Mouse (Mus musculus) embryonic facial prominence, embryonic 11.5 days (tissue): ENCODE results near the gene Cuedc1. TPM values are rescaled to one million over a fixed set of nuclear protein-coding genes. Genes with fewer than 3 reads are reported as not detected.

Source experiments
- ATAC-seq: fragments of 200-750 bp; cut with Nextera tagmentation; replicated peaks from 2 replicates; pipeline ENCODE4 v1.8.0; 2017; ENCODE audit warnings: low read depth; ENCODE audit not compliant: insufficient number of reproducible peaks, low FRiP score, low TSS enrichment
- DNase-seq: peaks from one replicate; pipeline ENCODE4 v3.0.0-alpha.2; 2015; ENCODE audit warnings: low spot score
- H3K27ac ChIP-seq: fragments of 300-500 bp; sonication (generic); replicated peaks from 2 replicates; pipeline ENCODE4 v1.5.1; 2014; ENCODE audit warnings: mild to moderate bottlenecking, low read depth, low read length, control low read depth
- H3K27me3 ChIP-seq: fragments of 300-500 bp; sonication (generic); 2 replicates; pipeline ENCODE4 v1.6.1; 2014; ENCODE audit warnings: mild to moderate bottlenecking, low read length, moderate library complexity, mixed read lengths; ENCODE audit not compliant: control insufficient read depth, insufficient read depth
- H3K36me3 ChIP-seq: fragments of 300-500 bp; sonication (generic); replicated peaks from 2 replicates; pipeline ENCODE4 v1.6.1; 2014; ENCODE audit warnings: low read depth, mild to moderate bottlenecking, low read length, moderate library complexity, mixed read lengths; ENCODE audit not compliant: control insufficient read depth, insufficient read depth
- H3K4me1 ChIP-seq: fragments of 300-500 bp; sonication (generic); 2 replicates; pipeline ENCODE4 v1.6.1; 2014; ENCODE audit warnings: low read length, mixed read lengths; ENCODE audit not compliant: control insufficient read depth, insufficient read depth
- H3K4me2 ChIP-seq: fragments of 300-500 bp; sonication (generic); 2 replicates; pipeline ENCODE4 v1.6.1; 2014; ENCODE audit warnings: low read depth, mild to moderate bottlenecking, control low read depth, low read length, moderate library complexity
- H3K4me3 ChIP-seq: fragments of 300-500 bp; sonication (generic); 2 replicates; pipeline ENCODE4 v1.5.1; 2014; ENCODE audit warnings: low read depth, low read length, control low read depth
- H3K9ac ChIP-seq: fragments of 300-500 bp; sonication (generic); replicated peaks from 2 replicates; pipeline ENCODE4 v1.6.1; 2014; ENCODE audit warnings: mild to moderate bottlenecking, control low read depth, low read length
- H3K9me3 ChIP-seq: fragments of 300-500 bp; sonication (generic); replicated peaks from 2 replicates; pipeline ENCODE4 v1.6.1; 2016; ENCODE audit warnings: mild to moderate bottlenecking, low read length, inconsistent platforms, mixed read lengths; ENCODE audit not compliant: control insufficient read depth
- WGBS: fragments of 180-500 bp; shearing (Covaris S2); extraction: QIAGEN DNeasy Blood & Tissue Kit; methylation state at CpG from one replicate; pipeline ENCODE4 v1.1.7; 2014; 5-methylcytosine and 5-hydroxymethylcytosine counted together
- polyA plus RNA-seq: library from polyadenylated mRNA; unstranded; fragments of >200 nt; fragmentation: Nextera tagmentation; extraction: Ambion mirVana; gene quantifications from 2 replicates; pipeline ENCODE4 v1.2.1, GENCODE M21; 2014

The Cuedc1 gene
- polyA plus RNA-seq, 1 experiment from 2014 or later: 11.2 TPM

DNA sequence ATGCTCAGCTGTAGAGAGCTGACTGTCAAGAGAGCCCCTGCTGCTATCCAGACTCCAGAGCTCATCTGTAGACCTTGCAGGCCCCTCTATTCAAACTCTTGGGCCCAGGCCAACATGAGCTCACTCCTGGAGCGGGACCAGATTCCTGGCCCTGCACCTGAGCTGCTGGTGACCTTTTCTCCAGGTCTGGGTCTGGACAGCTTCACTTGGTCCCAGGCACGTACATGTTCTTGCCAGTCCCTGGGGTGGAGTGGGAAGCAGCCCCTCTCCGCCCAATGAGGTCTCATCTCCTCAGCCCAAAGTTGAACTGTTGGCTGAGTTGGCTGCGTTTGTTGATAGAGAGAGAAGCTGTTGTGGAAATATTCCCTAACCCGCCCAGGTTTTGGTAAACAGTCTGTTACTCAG, 61.0 kb downstream of the Cuedc1 start:
- no peaks in the 10 kb centered on the region for H3K36me3 ChIP-seq
- no peak overlapping the region for H3K4me2 ChIP-seq
- H3K4me1 ChIP-seq: peaks cover 15% of the 10 kb centered on the region
- H3K27ac ChIP-seq: no peak overlapping the region
- no peaks in the 10 kb centered on the region for H3K9me3 ChIP-seq
- no peak overlapping the region for H3K4me3 ChIP-seq
- H3K27me3 ChIP-seq: no peaks in the 10 kb centered on the region
- 81% methylated on average over 5 of the region's 5 CpGs for WGBS
- no peak overlapping the region for H3K9ac ChIP-seq
- ATAC-seq: no peak
- no peak for DNase-seq

- Histone ChIP-seq H3K4me1 (peaks cover 15% of the 10 kb centered on the region), H3K9me3 (no peaks in the 10 kb centered on the region), H3K4me3 (no peak overlapping the region), H3K27ac (no peak overlapping the region), H3K9ac (no peak overlapping the region), H3K36me3 (no peaks in the 10 kb centered on the region), H3K4me2 (no peak overlapping the region), H3K27me3 (no peaks in the 10 kb centered on the region)
- no peak for ATAC-seq
- peak; percentile 36 for DNase-seq
- 51% methylated on average over 11 of the region's 11 CpGs for WGBS
Observed at GRCm38 (mm10) chr11:88159389-88159788, 61.5 kb downstream of the Cuedc1 start.

GRCm38 (mm10) chr11:88160316-88160715, 62.5 kb downstream of the Cuedc1 start:
- DNase-seq (no peak), ATAC-seq (no peak)
- Histone ChIP-seq H3K9ac (no peak overlapping the region), H3K9me3 (no peaks in the 10 kb centered on the region), H3K4me2 (no peak overlapping the region; the same call in 1 of the 2 replicates), H3K27ac (peak overlapping the region; percentile 82), H3K4me1 (peaks cover 19% of the 10 kb centered on the region), H3K27me3 (no peaks in the 10 kb centered on the region), H3K36me3 (no peaks in the 10 kb centered on the region), H3K4me3 (no peak overlapping the region)
- 48% methylated on average over 5 of the region's 5 CpGs for whole genome bisulfite sequencing

DNA sequence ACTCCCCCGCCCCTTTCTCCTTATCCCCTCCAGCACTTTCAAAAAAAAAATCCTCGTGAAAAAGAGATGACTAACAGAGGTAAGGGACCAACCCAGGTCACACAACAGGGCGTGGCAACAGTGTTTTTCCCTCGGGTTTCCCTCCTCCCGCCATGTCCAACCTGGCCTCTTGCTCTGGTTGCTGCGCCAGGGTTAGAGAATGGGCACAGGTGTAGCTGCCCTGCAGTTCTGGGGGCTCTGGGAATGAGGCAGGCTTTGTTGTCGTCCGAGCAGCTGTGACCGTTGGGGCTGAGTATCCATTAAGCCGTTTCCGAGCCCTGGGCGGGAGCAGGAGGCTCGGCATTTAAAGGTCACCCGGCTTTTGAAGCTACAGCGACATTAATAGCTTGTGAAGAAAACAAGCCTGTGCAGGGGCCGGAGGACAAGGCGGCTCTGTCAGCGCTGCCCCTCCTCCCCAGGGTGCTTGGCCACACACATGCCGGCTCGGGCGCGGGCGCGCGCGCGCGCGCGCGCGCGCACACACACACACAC, 63.3 kb downstream of the Cuedc1 start:
- H3K4me1 ChIP-seq: peaks cover 22% of the 10 kb centered on the region

GRCm38 (mm10) chr11:88161651-88162362, 63.9 kb downstream of the Cuedc1 start:
- H3K27me3 ChIP-seq: no peaks in the 10 kb centered on the region
- DNase-seq: peak; percentile 88
- H3K4me1 ChIP-seq: peaks cover 16% of the 10 kb centered on the region; the same call in 1 of the 2 replicates
- H3K9ac ChIP-seq: 0 out of 2 replicates have a peak overlapping the region, but pooled peaks have one; percentile 14
- H3K9me3 ChIP-seq: no peaks in the 10 kb centered on the region
- peak overlapping the region; percentile 68 for H3K4me2 ChIP-seq
- H3K36me3 ChIP-seq: no peaks in the 10 kb centered on the region
- H3K4me3 ChIP-seq: peak overlapping the region; percentile 21; the same call in 1 of the 2 replicates
- 1% methylated on average over 13 of the region's 15 CpGs for WGBS
- peak; percentile 58 for ATAC-seq
- H3K27ac ChIP-seq: peak overlapping the region; percentile 82

More for the DNA sequence above, 63.3 kb downstream of the Cuedc1 start:
- DNase-seq: peak; percentile 74
- peak overlapping the region; percentile 68 for H3K4me2 ChIP-seq
- H3K27ac ChIP-seq: peak overlapping the region; percentile 82; the same call in 1 of the 2 replicates
- H3K4me3 ChIP-seq: peak overlapping the region; percentile 34
- 1% methylated on average over 19 of the region's 33 CpGs for WGBS
- no peaks in the 10 kb centered on the region for H3K36me3 ChIP-seq
- peak overlapping the region; percentile 47 for H3K9ac ChIP-seq
- H3K9me3 ChIP-seq: no peaks in the 10 kb centered on the region
- peak; percentile 49 for ATAC-seq
- H3K27me3 ChIP-seq: no peaks in the 10 kb centered on the region

DNA sequence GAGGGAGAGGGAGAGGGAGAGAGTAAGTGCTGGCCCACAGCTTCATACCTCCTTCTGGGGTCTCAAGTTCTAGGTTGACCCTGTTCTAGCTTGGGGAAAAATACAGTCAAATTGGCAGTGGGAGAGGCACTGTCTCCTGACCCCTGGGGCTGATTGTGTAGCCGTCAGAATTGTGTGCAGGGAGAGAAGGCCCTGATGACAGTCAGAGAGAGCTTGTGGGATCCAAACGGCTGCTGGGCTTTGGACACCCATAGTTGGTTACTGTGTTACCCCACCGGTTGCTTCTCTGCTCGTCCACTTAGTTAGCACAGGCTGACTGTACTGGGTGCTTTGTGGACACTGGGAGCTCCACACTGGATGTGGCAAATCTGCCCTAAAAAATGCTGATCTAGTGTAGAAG, 64.9 kb downstream of the Cuedc1 start:
- 50% methylated on average over 4 of the region's 4 CpGs for WGBS

DNA sequence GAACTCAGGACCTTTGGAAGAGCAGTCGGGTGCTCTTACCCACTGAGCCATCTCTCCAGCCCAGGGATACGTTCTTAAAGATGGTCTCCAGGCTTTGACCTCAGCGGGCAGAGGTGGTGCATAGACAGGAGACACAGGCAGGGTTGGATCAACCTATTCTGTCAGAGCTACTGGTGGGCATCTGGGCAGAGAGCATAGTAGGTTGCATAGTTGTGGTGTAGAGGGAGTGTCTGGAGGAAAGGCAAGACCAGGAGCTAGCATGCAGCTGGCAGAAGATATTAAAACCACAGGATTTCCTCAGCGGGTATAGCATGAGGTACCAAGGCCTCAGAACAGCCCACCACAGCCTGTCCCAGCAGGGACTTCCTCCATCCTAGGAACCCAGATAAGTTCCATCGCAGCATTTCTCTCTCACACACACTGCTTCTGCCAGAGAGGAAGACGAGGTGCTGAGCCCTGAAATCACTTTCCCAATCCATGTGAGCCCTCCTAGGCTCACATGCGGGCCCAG, 66.4 kb downstream of the Cuedc1 start:
- DNase-seq (peak; percentile 0), ATAC-seq (no peak)
- Histone ChIP-seq H3K27ac (no peak overlapping the region), H3K4me3 (no peak overlapping the region), H3K4me2 (no peak overlapping the region), H3K36me3 (no peaks in the 10 kb centered on the region), H3K9me3 (no peaks in the 10 kb centered on the region), H3K27me3 (no peaks in the 10 kb centered on the region), H3K9ac (no peak overlapping the region), H3K4me1 (peaks cover 15% of the 10 kb centered on the region; the same call in 1 of the 2 replicates)
- 83% methylated on average over 7 of the region's 7 CpGs for WGBS

More for the DNA sequence above, 64.9 kb downstream of the Cuedc1 start:
- Histone ChIP-seq H3K36me3 (no peaks in the 10 kb centered on the region), H3K4me2 (no peak overlapping the region), H3K9ac (no peak overlapping the region), H3K27ac (0 out of 2 replicates have a peak overlapping the region, but pooled peaks have one; percentile 28), H3K4me3 (no peak overlapping the region), H3K27me3 (no peaks in the 10 kb centered on the region), H3K9me3 (no peaks in the 10 kb centered on the region), H3K4me1 (peaks cover 16% of the 10 kb centered on the region; the same call in 1 of the 2 replicates)
- no peak for DNase-seq
- no peak for ATAC-seq
